Comparison of ENCODE assay signal across 14 mouse cellular contexts in genomic region chr4:32307215-32307614, GRCm38 (mm10).
DNase-seq lines count a peak whose midpoint lies in the region; ATAC-seq and TF ChIP-seq lines count a peak whose summit lies in the region.
"Had no signal": no experiment of that assay in that cellular context is flagged by ENCODE, and none has a peak within 500 bp of the region (broad histone marks: within the 10 kb centered on the region; RNA-seq: fewer than 3 reads in every experiment).

No protein-coding gene starts in this region.

- H3K27ac ChIP-seq in gastrocnemius, adult 2 months: peak overlapping the region; percentile 61; the same call in 1 of the 2 replicates
- 0 out of 2 replicates have a peak overlapping the region, but pooled peaks have one; percentile 5 for H3K27ac ChIP-seq in intestine, embryonic 14.5 days (ENCODE audit: low read depth)
- no peak overlapping the region for H3K27ac ChIP-seq in intestine, embryonic 16.5 days (ENCODE audit: low read length)
- H3K27ac ChIP-seq in stomach, embryonic 16.5 days (ENCODE audit: low read length): peak overlapping the region; percentile 79
- no peak overlapping the region for H3K27ac ChIP-seq in stomach, postnatal 0 days (replicated peaks)
- H3K27ac ChIP-seq: limb, embryonic 15.5 days had no signal

- TF ChIP-seq EP300 in stomach, postnatal 0 days (optimal IDR thresholded peaks at IDR 0.05): no peak

- ATAC-seq in intestine, embryonic 14.5 days (replicated peaks; ENCODE audit: low FRiP score, low TSS enrichment, low read depth): no peak
- ATAC-seq in intestine, embryonic 16.5 days: no peak
- no peak for ATAC-seq in stomach, embryonic 16.5 days (ENCODE audit: insufficient read depth, low FRiP score)
- ATAC-seq in stomach, postnatal 0 days (ENCODE audit: low FRiP score, low TSS enrichment): no peak

- TF ChIP-seq CTCF in gastrocnemius, adult 2 months (IDR thresholded peaks at IDR 0.05): no peak
- TF ChIP-seq CTCF in stomach, postnatal 0 days (IDR thresholded peaks at IDR 0.05; ENCODE audit: low read depth): no peak

- 38% methylated on average over 5 of the region's 5 CpGs for WGBS in intestine, embryonic 14.5 days
- 47% methylated on average over 5 of the region's 5 CpGs for WGBS in intestine, embryonic 16.5 days
- WGBS in stomach, embryonic 16.5 days: 56% methylated on average over 5 of the region's 5 CpGs
- 49% methylated on average over 5 of the region's 5 CpGs for WGBS in stomach, postnatal 0 days

- no peak for DNase-seq in gastrocnemius, adult 2 months
- DNase-seq in gastrocnemius, postnatal 14 days: no peak
- DNase-seq in intestine, embryonic 14.5 days (ENCODE audit: low spot score): no peak
- no peak for DNase-seq in stomach, postnatal 0 days (ENCODE audit: low spot score)
- peak; percentile 66 for DNase-seq in naive thymus-derived CD4-positive, alpha-beta T cell, adult 2 months (ENCODE audit: low read depth)
- DNase-seq in left cerebral cortex, postnatal 36 days (ENCODE audit: low spot score in 2 of 2): no peak
- DNase-seq: adrenal gland, postnatal 25 days; cerebellum, postnatal 14 days; kidney, postnatal 10 days had no signal

- H3K27me3 ChIP-seq in intestine, embryonic 14.5 days (replicated peaks; ENCODE audit: control insufficient read depth, insufficient read depth, low read length): no peaks in the 10 kb centered on the region
- H3K27me3 ChIP-seq in intestine, embryonic 16.5 days (replicated peaks; ENCODE audit: control insufficient read depth, insufficient read depth, low read length): no peaks in the 10 kb centered on the region
- no peaks in the 10 kb centered on the region for H3K27me3 ChIP-seq in stomach, embryonic 16.5 days (ENCODE audit: control insufficient read depth, insufficient read depth, low read length)
- no peaks in the 10 kb centered on the region for H3K27me3 ChIP-seq in stomach, postnatal 0 days (ENCODE audit: control insufficient read depth, insufficient read depth, low read length)
- H3K27me3 ChIP-seq: embryonic facial prominence, embryonic 12.5 days; limb, embryonic 15.5 days had no signal

- H3K4me1 ChIP-seq in intestine, embryonic 14.5 days (replicated peaks; ENCODE audit: control insufficient read depth, insufficient read depth, low read length): peaks cover 51% of the 10 kb centered on the region
- peaks cover 29% of the 10 kb centered on the region for H3K4me1 ChIP-seq in intestine, embryonic 16.5 days (ENCODE audit: control insufficient read depth, insufficient read depth, low read length)
- H3K4me1 ChIP-seq in stomach, embryonic 16.5 days (ENCODE audit: control insufficient read depth, insufficient read depth, low read length): peaks cover 54% of the 10 kb centered on the region
- peaks cover 5% of the 10 kb centered on the region for H3K4me1 ChIP-seq in stomach, postnatal 0 days (replicated peaks; ENCODE audit: control insufficient read depth, insufficient read depth)

- no peak overlapping the region for H3K4me2 ChIP-seq in intestine, embryonic 14.5 days (ENCODE audit: low read length)
- H3K4me2 ChIP-seq in intestine, embryonic 16.5 days (ENCODE audit: low read depth, low read length): no peak overlapping the region
- no peak overlapping the region for H3K4me2 ChIP-seq in stomach, embryonic 16.5 days (ENCODE audit: low read depth, low read length)
- no peak overlapping the region for H3K4me2 ChIP-seq in stomach, postnatal 0 days (replicated peaks; ENCODE audit: low read depth)
- H3K4me2 ChIP-seq: embryonic facial prominence, embryonic 12.5 days; limb, embryonic 15.5 days had no signal

- no peaks in the 10 kb centered on the region for H3K9me3 ChIP-seq in intestine, embryonic 14.5 days (ENCODE audit: control insufficient read depth, low read length)
- H3K9me3 ChIP-seq in intestine, embryonic 16.5 days (ENCODE audit: control insufficient read depth, low read length): no peaks in the 10 kb centered on the region
- H3K9me3 ChIP-seq in stomach, embryonic 16.5 days (replicated peaks; ENCODE audit: control insufficient read depth, low read length): no peaks in the 10 kb centered on the region
- no peaks in the 10 kb centered on the region for H3K9me3 ChIP-seq in stomach, postnatal 0 days (ENCODE audit: control insufficient read depth, low read length)
- H3K9me3 ChIP-seq: embryonic facial prominence, embryonic 12.5 days; forebrain, embryonic 10.5 days; limb, embryonic 15.5 days had no signal

- H3K4me3 ChIP-seq in gastrocnemius, adult 2 months: no peak overlapping the region
- H3K4me3 ChIP-seq in intestine, embryonic 14.5 days (ENCODE audit: low read depth, low read length): no peak overlapping the region
- no peak overlapping the region for H3K4me3 ChIP-seq in intestine, embryonic 16.5 days (ENCODE audit: low read length)
- no peak overlapping the region for H3K4me3 ChIP-seq in stomach, embryonic 16.5 days (replicated peaks; ENCODE audit: low read length)
- no peak overlapping the region for H3K4me3 ChIP-seq in stomach, postnatal 0 days (ENCODE audit: low read depth, low read length)
- H3K4me3 ChIP-seq: embryonic facial prominence, embryonic 12.5 days; forebrain, embryonic 10.5 days; limb, embryonic 15.5 days had no signal

- H3K9ac ChIP-seq in intestine, embryonic 14.5 days (ENCODE audit: low read length): no peak overlapping the region
- H3K9ac ChIP-seq in intestine, embryonic 16.5 days (ENCODE audit: low read depth, low read length): no peak overlapping the region
- no peak overlapping the region for H3K9ac ChIP-seq in stomach, embryonic 16.5 days (ENCODE audit: low read length)
- H3K9ac ChIP-seq in stomach, postnatal 0 days (ENCODE audit: low read length): no peak overlapping the region
- H3K9ac ChIP-seq: embryonic facial prominence, embryonic 12.5 days; limb, embryonic 15.5 days had no signal

- intact Hi-C loops in gastrocnemius, adult 2 months (cut with DNase I): no loop called here
- intact Hi-C loops in gastrocnemius, postnatal 14 days (cut with DNase I; ENCODE audit: low total_unique reads): loop anchor here (10.0 kb wide), 1 partner anchor 62 kb away; no protein-coding TSS in a partner anchor
- intact Hi-C loops in left cerebral cortex, postnatal 36 days (cut with DNase I): no loop called here

- no peaks in the 10 kb centered on the region for H3K36me3 ChIP-seq in intestine, embryonic 14.5 days (ENCODE audit: control insufficient read depth, insufficient read depth, low read length)
- H3K36me3 ChIP-seq in intestine, embryonic 16.5 days (ENCODE audit: control insufficient read depth, insufficient read depth, low read length): no peaks in the 10 kb centered on the region
- no peaks in the 10 kb centered on the region for H3K36me3 ChIP-seq in stomach, embryonic 16.5 days (ENCODE audit: control insufficient read depth, insufficient read depth, low read length)
- H3K36me3 ChIP-seq in stomach, postnatal 0 days (ENCODE audit: control insufficient read depth, insufficient read depth, low read length): no peaks in the 10 kb centered on the region
- H3K36me3 ChIP-seq: embryonic facial prominence, embryonic 12.5 days; forebrain, embryonic 10.5 days; limb, embryonic 15.5 days had no signal

Comparison
In these comparisons a context has a peak if more than half of its experiments do, and no peak if none do; other contexts are left out.
1. H3K27ac ChIP-seq: peak in gastrocnemius, adult 2 months (single experiment), intestine, embryonic 14.5 days (single experiment) and stomach, embryonic 16.5 days (single experiment); none in intestine, embryonic 16.5 days (single experiment) and stomach, postnatal 0 days (single experiment).